Mouse (Mus musculus): ENCODE results near the gene Olfr38.

GRCm38 (mm10) chr6:42756104-42756503 is at the start of gene Olfr38:
- TF ChIP-seq HCFC1 (IDR thresholded peaks at IDR 0.05; ENCODE audit: low read depth, low read length) (no peak), RCOR1 (conservative IDR thresholded peaks at IDR 0.05; ENCODE audit: low read depth, low read length) (no peak)

Measured in CH12.LX (cell line).